Mouse (Mus musculus): Measurements from ENCODE around the gene Lpin1. TPM values are rescaled to one million over a fixed set of nuclear protein-coding genes. Genes with fewer than 3 reads are reported as not detected.

Lpin1 gene
- polyA plus RNA-seq, 1 experiment from 2014 or later, result 7.3 TPM

- no peak for ATAC-seq (replicated peaks; ENCODE audit: low FRiP score)
- WGBS, result 91% methylated on average over 8 of the region's 8 CpGs
These were observed 56.6 kb downstream of the Lpin1 start for GRCm38 (mm10) chr12:16554171-16554570.

DNA sequence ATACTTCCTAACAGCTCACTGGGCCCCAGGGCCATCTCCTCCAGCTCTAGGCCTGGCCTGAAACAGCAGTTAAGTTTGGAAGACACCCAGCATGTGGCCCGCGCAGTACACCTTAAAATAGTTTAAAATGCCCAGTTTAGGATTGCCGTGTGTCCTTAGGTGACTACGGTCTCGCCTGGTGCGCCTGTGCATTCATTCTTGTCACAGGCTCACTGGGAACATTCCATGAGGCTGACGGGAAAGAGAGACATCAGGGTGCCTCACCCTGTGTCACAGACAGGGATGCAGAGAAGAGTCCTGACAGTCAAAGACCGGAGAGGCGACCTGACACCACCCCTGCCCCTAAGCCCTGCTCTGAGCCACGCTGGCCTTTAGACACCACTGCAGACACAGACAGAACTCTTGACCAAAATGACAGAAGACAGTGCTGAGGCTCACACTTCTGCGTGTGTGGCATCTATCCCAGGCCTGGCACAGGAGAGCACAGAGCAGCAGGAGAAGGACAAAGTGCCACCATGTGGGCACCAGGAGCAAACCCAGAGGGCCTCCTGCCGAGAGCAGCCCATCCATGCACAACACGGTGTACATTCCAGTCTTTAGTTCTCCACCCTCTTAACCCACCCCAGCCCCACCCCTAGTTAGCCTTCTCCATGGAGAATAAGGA is 58.5 kb downstream of the Lpin1 start:
- H3K27me3 ChIP-seq (ENCODE audit: control insufficient read depth, insufficient read depth, low read length), result no peaks in the 10 kb centered on the region
- H3K9ac ChIP-seq (ENCODE audit: low read length), result no peak overlapping the region
- WGBS, result 90% methylated on average over 13 of the region's 13 CpGs

More at GRCm38 (mm10) chr12:16554171-16554570, 56.6 kb downstream of the Lpin1 start:
- no peak for DNase-seq (ENCODE audit: low spot score)
- no peak overlapping the region for H3K27ac ChIP-seq (ENCODE audit: low read depth, low read length)
- H3K27me3 ChIP-seq (ENCODE audit: control insufficient read depth, insufficient read depth, low read length), result no peaks in the 10 kb centered on the region
- no peaks in the 10 kb centered on the region for H3K36me3 ChIP-seq (ENCODE audit: control insufficient read depth, insufficient read depth, low read length)
- no peak overlapping the region for H3K9ac ChIP-seq (ENCODE audit: low read length)
- no peaks in the 10 kb centered on the region for H3K4me1 ChIP-seq (replicated peaks; ENCODE audit: control insufficient read depth, insufficient read depth, low read length)
- H3K4me3 ChIP-seq (ENCODE audit: low read depth, low read length), result no peak overlapping the region
- no peak overlapping the region for H3K4me2 ChIP-seq (ENCODE audit: low read depth, low read length, severe bottlenecking)
- no peaks in the 10 kb centered on the region for H3K9me3 ChIP-seq (ENCODE audit: control insufficient read depth, low read length)

GRCm38 (mm10) chr12:16550983-16551454 is 59.7 kb downstream of the Lpin1 start:
- H3K36me3 ChIP-seq (ENCODE audit: control insufficient read depth, insufficient read depth, low read length), result no peaks in the 10 kb centered on the region
- no peaks in the 10 kb centered on the region for H3K9me3 ChIP-seq (ENCODE audit: control insufficient read depth, low read length)
- H3K9ac ChIP-seq (ENCODE audit: low read length), result no peak overlapping the region
- no peak overlapping the region for H3K4me2 ChIP-seq (ENCODE audit: low read depth, low read length, severe bottlenecking)
- no peak overlapping the region for H3K27ac ChIP-seq (ENCODE audit: low read depth, low read length)
- WGBS, result 78% methylated on average over 12 of the region's 12 CpGs
- no peak for DNase-seq (ENCODE audit: low spot score)
- ATAC-seq (replicated peaks; ENCODE audit: low FRiP score), result no peak; the same call in 1 of the 2 replicates
- no peaks in the 10 kb centered on the region for H3K27me3 ChIP-seq (ENCODE audit: control insufficient read depth, insufficient read depth, low read length)
- H3K4me1 ChIP-seq (replicated peaks; ENCODE audit: control insufficient read depth, insufficient read depth, low read length), result no peaks in the 10 kb centered on the region
- H3K4me3 ChIP-seq (ENCODE audit: low read depth, low read length), result no peak overlapping the region

More for the DNA sequence above, 58.5 kb downstream of the Lpin1 start:
- no peaks in the 10 kb centered on the region for H3K36me3 ChIP-seq (ENCODE audit: control insufficient read depth, insufficient read depth, low read length)
- H3K9me3 ChIP-seq (ENCODE audit: control insufficient read depth, low read length), result no peaks in the 10 kb centered on the region
- no peak for DNase-seq (ENCODE audit: low spot score)
- H3K4me2 ChIP-seq (ENCODE audit: low read depth, low read length, severe bottlenecking), result no peak overlapping the region
- no peak overlapping the region for H3K27ac ChIP-seq (ENCODE audit: low read depth, low read length)
- H3K4me3 ChIP-seq (ENCODE audit: low read depth, low read length), result no peak overlapping the region
- H3K4me1 ChIP-seq (replicated peaks; ENCODE audit: control insufficient read depth, insufficient read depth, low read length), result no peaks in the 10 kb centered on the region
- ATAC-seq (replicated peaks; ENCODE audit: low FRiP score), result no peak

DNA sequence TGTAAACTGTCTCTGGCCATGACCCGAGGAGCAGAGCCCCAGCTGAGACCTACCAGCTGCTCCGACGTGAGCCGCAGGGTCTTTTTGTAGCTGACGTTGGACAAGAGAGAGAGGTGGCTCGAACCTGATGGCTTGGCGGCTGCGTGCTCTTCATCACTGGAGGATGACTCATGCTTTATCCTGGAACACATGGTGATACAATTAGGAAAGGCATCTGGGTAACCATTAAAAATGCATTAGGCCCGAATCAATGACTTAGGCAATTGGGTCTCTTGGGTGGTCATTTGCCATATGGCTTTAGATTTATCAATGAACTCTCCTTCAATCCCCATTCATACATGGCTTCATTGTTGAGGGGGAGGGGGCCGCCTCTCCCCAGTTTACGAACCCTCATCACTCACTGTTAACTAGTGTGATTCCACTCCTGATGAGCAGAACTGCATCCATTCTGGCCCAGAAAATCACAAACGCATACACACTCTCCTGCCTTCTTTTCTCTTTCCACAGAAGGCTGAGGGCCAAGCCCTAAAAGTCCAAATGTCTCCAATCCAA is 61.9 kb downstream of the Lpin1 start:
- no peaks in the 10 kb centered on the region for H3K27me3 ChIP-seq (ENCODE audit: control insufficient read depth, insufficient read depth, low read length)

GRCm38 (mm10) chr12:16541606-16542005 is 69.2 kb downstream of the Lpin1 start:
- ATAC-seq (replicated peaks; ENCODE audit: low FRiP score), result no peak
- no peaks in the 10 kb centered on the region for H3K4me1 ChIP-seq (replicated peaks; ENCODE audit: control insufficient read depth, insufficient read depth, low read length)
- no peak for DNase-seq (ENCODE audit: low spot score)
- no peak overlapping the region for H3K9ac ChIP-seq (ENCODE audit: low read length)
- no peaks in the 10 kb centered on the region for H3K27me3 ChIP-seq (ENCODE audit: control insufficient read depth, insufficient read depth, low read length)
- 87% methylated on average over 5 of the region's 5 CpGs for WGBS
- no peak overlapping the region for H3K4me2 ChIP-seq (ENCODE audit: low read depth, low read length, severe bottlenecking)
- H3K36me3 ChIP-seq (ENCODE audit: control insufficient read depth, insufficient read depth, low read length), result no peaks in the 10 kb centered on the region
- H3K9me3 ChIP-seq (ENCODE audit: control insufficient read depth, low read length), result no peaks in the 10 kb centered on the region
- H3K4me3 ChIP-seq (ENCODE audit: low read depth, low read length), result no peak overlapping the region
- H3K27ac ChIP-seq (ENCODE audit: low read depth, low read length), result no peak overlapping the region

More for the DNA sequence above, 61.9 kb downstream of the Lpin1 start:
- 75% methylated on average over 12 of the region's 12 CpGs for WGBS
- no peaks in the 10 kb centered on the region for H3K4me1 ChIP-seq (replicated peaks; ENCODE audit: control insufficient read depth, insufficient read depth, low read length)
- H3K4me2 ChIP-seq (ENCODE audit: low read depth, low read length, severe bottlenecking), result no peak overlapping the region
- no peak overlapping the region for H3K27ac ChIP-seq (ENCODE audit: low read depth, low read length)
- no peak overlapping the region for H3K9ac ChIP-seq (ENCODE audit: low read length)
- no peaks in the 10 kb centered on the region for H3K36me3 ChIP-seq (ENCODE audit: control insufficient read depth, insufficient read depth, low read length)
- H3K9me3 ChIP-seq (ENCODE audit: control insufficient read depth, low read length), result no peaks in the 10 kb centered on the region
- no peak for DNase-seq (ENCODE audit: low spot score)
- H3K4me3 ChIP-seq (ENCODE audit: low read depth, low read length), result no peak overlapping the region
- no peak for ATAC-seq (replicated peaks; ENCODE audit: low FRiP score)

DNA sequence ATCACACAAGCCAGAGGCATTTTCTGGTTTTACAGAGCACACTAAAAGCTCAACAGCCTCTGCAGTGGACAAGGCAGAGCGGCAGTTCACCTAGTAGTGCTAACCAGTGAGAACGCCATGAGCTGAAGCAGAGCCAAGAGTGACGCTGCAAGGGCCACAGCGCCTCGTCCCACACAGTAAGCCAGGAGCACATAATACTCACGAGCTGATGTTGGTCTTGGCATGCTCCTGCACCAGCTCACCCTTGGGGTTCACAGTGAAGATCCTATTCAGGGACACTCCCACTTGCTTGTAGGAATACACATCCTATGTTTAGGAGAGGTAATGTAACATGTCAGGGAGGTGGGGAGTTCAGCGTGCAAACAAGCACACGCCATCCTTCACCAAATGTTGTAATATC is 70.1 kb downstream of the Lpin1 start:
- no peak overlapping the region for H3K9ac ChIP-seq (ENCODE audit: low read length)
- H3K4me2 ChIP-seq (ENCODE audit: low read depth, low read length, severe bottlenecking), result no peak overlapping the region
- no peaks in the 10 kb centered on the region for H3K9me3 ChIP-seq (ENCODE audit: control insufficient read depth, low read length)
- no peak for DNase-seq (ENCODE audit: low spot score)
- no peak overlapping the region for H3K4me3 ChIP-seq (ENCODE audit: low read depth, low read length)
- no peaks in the 10 kb centered on the region for H3K36me3 ChIP-seq (ENCODE audit: control insufficient read depth, insufficient read depth, low read length)
- H3K27ac ChIP-seq (ENCODE audit: low read depth, low read length), result no peak overlapping the region
- 93% methylated on average over 8 of the region's 8 CpGs for WGBS
- no peaks in the 10 kb centered on the region for H3K27me3 ChIP-seq (ENCODE audit: control insufficient read depth, insufficient read depth, low read length)
- ATAC-seq (replicated peaks; ENCODE audit: low FRiP score), result no peak
- no peaks in the 10 kb centered on the region for H3K4me1 ChIP-seq (replicated peaks; ENCODE audit: control insufficient read depth, insufficient read depth, low read length)

- 70% methylated on average over 5 of the region's 5 CpGs for WGBS
- no peaks in the 10 kb centered on the region for H3K9me3 ChIP-seq (ENCODE audit: control insufficient read depth, low read length)
- no peak for DNase-seq (ENCODE audit: low spot score)
- H3K27me3 ChIP-seq (ENCODE audit: control insufficient read depth, insufficient read depth, low read length), result no peaks in the 10 kb centered on the region
- H3K9ac ChIP-seq (ENCODE audit: low read length), result no peak overlapping the region
- H3K27ac ChIP-seq (ENCODE audit: low read depth, low read length), result no peak overlapping the region
- ATAC-seq (replicated peaks; ENCODE audit: low FRiP score), result no peak
- no peak overlapping the region for H3K4me3 ChIP-seq (ENCODE audit: low read depth, low read length)
- no peaks in the 10 kb centered on the region for H3K4me1 ChIP-seq (replicated peaks; ENCODE audit: control insufficient read depth, insufficient read depth, low read length)
- H3K4me2 ChIP-seq (ENCODE audit: low read depth, low read length, severe bottlenecking), result no peak overlapping the region
- H3K36me3 ChIP-seq (ENCODE audit: control insufficient read depth, insufficient read depth, low read length), result no peaks in the 10 kb centered on the region
These were observed 70.7 kb downstream of the Lpin1 start for GRCm38 (mm10) chr12:16539965-16540661.

DNA sequence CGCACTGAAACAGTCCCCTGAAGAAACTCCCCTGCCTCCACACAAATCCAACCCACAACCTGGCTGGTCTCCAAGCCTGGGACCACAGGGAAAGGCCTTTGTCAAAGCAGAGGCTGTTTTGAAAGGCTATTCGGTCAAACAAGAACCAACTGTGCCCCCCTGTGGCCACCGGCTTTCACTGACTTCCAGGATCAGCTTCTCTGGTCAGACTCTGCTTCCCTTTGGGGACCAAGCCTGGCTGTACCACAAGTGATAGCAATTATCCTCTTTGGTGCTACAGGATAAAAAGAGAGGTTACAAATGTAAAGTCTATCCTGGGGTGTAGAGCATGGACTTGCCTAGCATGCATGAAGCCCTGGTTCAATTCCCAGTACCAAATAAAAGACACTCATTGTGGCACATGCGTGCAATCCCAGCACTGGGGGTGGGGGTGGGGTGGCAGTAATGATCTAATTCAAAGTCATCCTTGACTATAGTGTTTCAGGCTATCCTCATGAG is 77.4 kb downstream of the Lpin1 start:
- no peak overlapping the region for H3K27ac ChIP-seq (ENCODE audit: low read depth, low read length)

More for the DNA sequence above, 77.4 kb downstream of the Lpin1 start:
- no peaks in the 10 kb centered on the region for H3K9me3 ChIP-seq (ENCODE audit: control insufficient read depth, low read length)
- no peak overlapping the region for H3K4me3 ChIP-seq (ENCODE audit: low read depth, low read length)
- peak; percentile 82 for ATAC-seq (replicated peaks; ENCODE audit: low FRiP score)
- WGBS, result 20% methylated on average over 4 of the region's 4 CpGs
- DNase-seq (ENCODE audit: low spot score), result peak; percentile 88
- H3K36me3 ChIP-seq (ENCODE audit: control insufficient read depth, insufficient read depth, low read length), result no peaks in the 10 kb centered on the region
- H3K27me3 ChIP-seq (ENCODE audit: control insufficient read depth, insufficient read depth, low read length), result no peaks in the 10 kb centered on the region
- H3K4me2 ChIP-seq (ENCODE audit: low read depth, low read length, severe bottlenecking), result no peak overlapping the region
- peak overlapping the region; percentile 23; the same call in 1 of the 2 replicates for H3K9ac ChIP-seq (ENCODE audit: low read length)
- peaks cover 3% of the 10 kb centered on the region; the same call in 1 of the 2 replicates for H3K4me1 ChIP-seq (replicated peaks; ENCODE audit: control insufficient read depth, insufficient read depth, low read length)
